Mouse (Mus musculus): ENCODE results near the gene Brsk2. TPM values are rescaled to one million over a fixed set of nuclear protein-coding genes. Genes with fewer than 3 reads are reported as not detected.

The Brsk2 gene
- polyA plus RNA-seq, 2 experiments, result 0.03 to 0.05 TPM

- DNase-seq (ENCODE audit: low read depth in 3 of 3, low spot score in 3 of 3) (peak; percentile 22 to 24 (median 24)), ATAC-seq (ENCODE audit: insufficient read depth) (peak; percentile 63; the same call in 1 of the 2 replicates)
- H3K4me3 ChIP-seq (ENCODE audit: insufficient read depth in 1 of 2, low read depth in 2 of 2, low read length in 2 of 2), result no peak overlapping the region
- H3K27ac ChIP-seq, result no peak overlapping the region
- H3K4me2 ChIP-seq (ENCODE audit: low read depth), result no peak overlapping the region
- H3K4me1 ChIP-seq (replicated peaks; ENCODE audit: control insufficient read depth in 2 of 2, insufficient read depth in 2 of 2, low read length in 1 of 2), result peaks cover 4 to 10% of the 10 kb centered on the region in 2 experiments; a peak in 3 of 4 replicates
- WGBS (ENCODE audit: insufficient replicate concordance), result 53% methylated on average over 2 of the region's 2 CpGs
- TF ChIP-seq CTCF (IDR thresholded peaks at IDR 0.05; ENCODE audit: low read depth), result peak; percentile 67
- TF ChIP-seq EP300 (IDR thresholded peaks at IDR 0.05; ENCODE audit: low read depth), result no peak
- H3K9me3 ChIP-seq (ENCODE audit: control insufficient read depth, low read length), result no peaks in the 10 kb centered on the region
- no peak overlapping the region for H3K9ac ChIP-seq (replicated peaks)
- peaks cover 8% of the 10 kb centered on the region for H3K36me3 ChIP-seq (replicated peaks; ENCODE audit: control insufficient read depth, insufficient read depth, low read depth)
- H3K27me3 ChIP-seq (ENCODE audit: control insufficient read depth, insufficient read depth, low read length), result no peaks in the 10 kb centered on the region
These were observed 70.1 kb downstream of the Brsk2 start for GRCm38 (mm10) chr7:142019699-142020098.

- H3K36me3 ChIP-seq (replicated peaks; ENCODE audit: control insufficient read depth, insufficient read depth, low read depth), result peaks cover 6% of the 10 kb centered on the region; the same call in 1 of the 2 replicates
- no peaks in the 10 kb centered on the region for H3K9me3 ChIP-seq (ENCODE audit: control insufficient read depth, low read length)
- H3K27me3 ChIP-seq (ENCODE audit: control insufficient read depth, insufficient read depth, low read length), result no peaks in the 10 kb centered on the region
- TF ChIP-seq EP300 (IDR thresholded peaks at IDR 0.05; ENCODE audit: low read depth) (no peak), CTCF (IDR thresholded peaks at IDR 0.05; ENCODE audit: low read depth) (no peak)
- WGBS (ENCODE audit: insufficient replicate concordance), result 58% methylated on average over 3 of the region's 3 CpGs
- no peak for DNase-seq (ENCODE audit: low read depth in 3 of 3, low spot score in 3 of 3)
- H3K4me3 ChIP-seq (ENCODE audit: insufficient read depth in 1 of 2, low read depth in 2 of 2, low read length in 2 of 2), result no peak overlapping the region
- no peak overlapping the region for H3K9ac ChIP-seq (replicated peaks)
- no peak for ATAC-seq (ENCODE audit: insufficient read depth)
- no peak overlapping the region for H3K4me2 ChIP-seq (ENCODE audit: low read depth)
- H3K27ac ChIP-seq, result no peak overlapping the region
- peaks cover 4 to 15% of the 10 kb centered on the region in 2 experiments; a peak in 3 of 4 replicates for H3K4me1 ChIP-seq (replicated peaks; ENCODE audit: control insufficient read depth in 2 of 2, insufficient read depth in 2 of 2, low read length in 1 of 2)
These were observed 71.3 kb downstream of the Brsk2 start for GRCm38 (mm10) chr7:142020827-142021226.

- no peaks in the 10 kb centered on the region for H3K9me3 ChIP-seq (ENCODE audit: control insufficient read depth, low read length)
- H3K36me3 ChIP-seq (replicated peaks; ENCODE audit: control insufficient read depth, insufficient read depth, low read depth), result no peaks in the 10 kb centered on the region; the same call in 1 of the 2 replicates
- peak overlapping the region; percentile 45 to 62 for H3K4me3 ChIP-seq (ENCODE audit: insufficient read depth in 1 of 2, low read depth in 2 of 2, low read length in 2 of 2)
- no peak for TF ChIP-seq EP300 (IDR thresholded peaks at IDR 0.05; ENCODE audit: low read depth)
- TF ChIP-seq CTCF (IDR thresholded peaks at IDR 0.05; ENCODE audit: low read depth), result no peak
- 88% methylated on average over 2 of the region's 2 CpGs for WGBS (ENCODE audit: insufficient replicate concordance)
- DNase-seq (ENCODE audit: low read depth in 3 of 3, low spot score in 3 of 3) (no peak), ATAC-seq (ENCODE audit: insufficient read depth) (no peak)
- peak overlapping the region; percentile 19 for H3K4me2 ChIP-seq (ENCODE audit: low read depth)
- peak overlapping the region; percentile 44 for H3K9ac ChIP-seq (replicated peaks)
- peaks cover 0 to 22% of the 10 kb centered on the region in 2 experiments; a peak in 3 of 4 replicates for H3K4me1 ChIP-seq (replicated peaks; ENCODE audit: control insufficient read depth in 2 of 2, insufficient read depth in 2 of 2, low read length in 1 of 2)
- H3K27me3 ChIP-seq (ENCODE audit: control insufficient read depth, insufficient read depth, low read length), result no peaks in the 10 kb centered on the region
- H3K27ac ChIP-seq, result peak overlapping the region; percentile 1; the same call in 1 of the 2 replicates
These were observed 75.6 kb downstream of the Brsk2 start for GRCm38 (mm10) chr7:142025196-142025595.

- DNase-seq (ENCODE audit: low read depth in 3 of 3, low spot score in 3 of 3) (peak; percentile 29 to 37 (median 36)), ATAC-seq (ENCODE audit: insufficient read depth) (peak; percentile 91)
- no peak for TF ChIP-seq CTCF (IDR thresholded peaks at IDR 0.05; ENCODE audit: low read depth)
- TF ChIP-seq EP300 (IDR thresholded peaks at IDR 0.05; ENCODE audit: low read depth), result no peak
- Histone ChIP-seq H3K27me3 (ENCODE audit: control insufficient read depth, insufficient read depth, low read length) (no peaks in the 10 kb centered on the region), H3K4me2 (ENCODE audit: low read depth) (peak overlapping the region; percentile 19), H3K4me1 (replicated peaks; ENCODE audit: control insufficient read depth in 2 of 2, insufficient read depth in 2 of 2, low read length in 1 of 2) (peaks cover 0 to 17% of the 10 kb centered on the region in 2 experiments; a peak in 3 of 4 replicates), H3K4me3 (ENCODE audit: insufficient read depth in 1 of 2, low read depth in 2 of 2, low read length in 2 of 2) (peak overlapping the region; percentile 45 to 62), H3K27ac (peak overlapping the region; percentile 70), H3K9ac (replicated peaks) (peak overlapping the region; percentile 15; the same call in 1 of the 2 replicates), H3K9me3 (ENCODE audit: control insufficient read depth, low read length) (no peaks in the 10 kb centered on the region), H3K36me3 (replicated peaks; ENCODE audit: control insufficient read depth, insufficient read depth, low read depth) (no peaks in the 10 kb centered on the region)
- 84% methylated on average over 4 of the region's 4 CpGs for WGBS (ENCODE audit: insufficient replicate concordance)
These were observed 76.4 kb downstream of the Brsk2 start for GRCm38 (mm10) chr7:142025926-142026325.

GRCm38 (mm10) chr7:142030073-142030472, 80.5 kb downstream of the Brsk2 start:
- ATAC-seq (ENCODE audit: insufficient read depth) (no peak), DNase-seq (ENCODE audit: low read depth in 3 of 3, low spot score in 3 of 3) (no peak)
- TF ChIP-seq CTCF (IDR thresholded peaks at IDR 0.05; ENCODE audit: low read depth), result no peak
- no peak for TF ChIP-seq EP300 (IDR thresholded peaks at IDR 0.05; ENCODE audit: low read depth)
- no peaks in the 10 kb centered on the region for H3K27me3 ChIP-seq (ENCODE audit: control insufficient read depth, insufficient read depth, low read length)
- no peak overlapping the region for H3K4me2 ChIP-seq (ENCODE audit: low read depth)
- no peak overlapping the region for H3K27ac ChIP-seq
- no peaks in the 10 kb centered on the region for H3K9me3 ChIP-seq (ENCODE audit: control insufficient read depth, low read length)
- H3K4me3 ChIP-seq (ENCODE audit: insufficient read depth in 1 of 2, low read depth in 2 of 2, low read length in 2 of 2), result no peak overlapping the region
- H3K9ac ChIP-seq (replicated peaks), result no peak overlapping the region
- no peaks in the 10 kb centered on the region for H3K36me3 ChIP-seq (replicated peaks; ENCODE audit: control insufficient read depth, insufficient read depth, low read depth)
- peaks cover 0 to 17% of the 10 kb centered on the region in 2 experiments; a peak in 3 of 4 replicates for H3K4me1 ChIP-seq (replicated peaks; ENCODE audit: control insufficient read depth in 2 of 2, insufficient read depth in 2 of 2, low read length in 1 of 2)
